Mouse (Mus musculus): ENCODE data around the gene Myrf. TPM values are rescaled to one million over a fixed set of nuclear protein-coding genes. Genes with fewer than 3 reads are reported as not detected.
A peak's percentile ranks its signal among the peaks of the same experiment; 100 is the strongest.

The Myrf gene
- polyA plus RNA-seq, 1 experiment = 15.9 TPM

- no peaks in the 10 kb centered on the region for H3K9me3 ChIP-seq (replicated peaks; ENCODE audit: control insufficient read depth, insufficient read depth, low read length, poor library complexity, severe bottlenecking)
- peak overlapping the region; percentile 26; the same call in 1 of the 2 replicates for H3K4me3 ChIP-seq (ENCODE audit: low read depth, low read length)
- H3K4me1 ChIP-seq (ENCODE audit: control insufficient read depth, insufficient read depth, low read length) = peaks cover 14% of the 10 kb centered on the region
- no peaks in the 10 kb centered on the region for H3K36me3 ChIP-seq (ENCODE audit: control insufficient read depth, insufficient read depth, low read length, poor library complexity, severe bottlenecking)
- no peak overlapping the region for H3K9ac ChIP-seq (ENCODE audit: low read depth, poor library complexity, severe bottlenecking)
- H3K27ac ChIP-seq (ENCODE audit: insufficient read depth, low read length) = no peak overlapping the region
- H3K27me3 ChIP-seq (ENCODE audit: control insufficient read depth, insufficient read depth, low read length, poor library complexity, severe bottlenecking) = no peaks in the 10 kb centered on the region
- 0 out of 2 replicates have a peak, but pooled peaks have one; percentile 21 for TF ChIP-seq EP300 (IDR thresholded peaks at IDR 0.05; ENCODE audit: insufficient read depth, low read depth, low read length)
- no peak for TF ChIP-seq CTCF (IDR thresholded peaks at IDR 0.05; ENCODE audit: low read depth, low read length)
- TF ChIP-seq POLR2A (IDR thresholded peaks at IDR 0.05; ENCODE audit: insufficient read depth, low read length) = peak; percentile 37
Observed at GRCm38 (mm10) chr19:10272746-10273145, 32.2 kb upstream of the Myrf start.

GRCm38 (mm10) chr19:10271592-10271991 is 31.0 kb upstream of the Myrf start:
- TF ChIP-seq POLR2A (IDR thresholded peaks at IDR 0.05; ENCODE audit: insufficient read depth, low read length) (no peak), CTCF (IDR thresholded peaks at IDR 0.05; ENCODE audit: low read depth, low read length) (no peak), EP300 (IDR thresholded peaks at IDR 0.05; ENCODE audit: insufficient read depth, low read depth, low read length) (no peak)
- Histone ChIP-seq H3K9ac (ENCODE audit: low read depth, poor library complexity, severe bottlenecking) (no peak overlapping the region), H3K9me3 (replicated peaks; ENCODE audit: control insufficient read depth, insufficient read depth, low read length, poor library complexity, severe bottlenecking) (no peaks in the 10 kb centered on the region), H3K36me3 (ENCODE audit: control insufficient read depth, insufficient read depth, low read length, poor library complexity, severe bottlenecking) (no peaks in the 10 kb centered on the region), H3K4me3 (ENCODE audit: low read depth, low read length) (no peak overlapping the region), H3K27me3 (ENCODE audit: control insufficient read depth, insufficient read depth, low read length, poor library complexity, severe bottlenecking) (no peaks in the 10 kb centered on the region), H3K27ac (ENCODE audit: insufficient read depth, low read length) (no peak overlapping the region), H3K4me1 (ENCODE audit: control insufficient read depth, insufficient read depth, low read length) (peaks cover 10% of the 10 kb centered on the region)

GRCm38 (mm10) chr19:10270356-10270755 is 29.8 kb upstream of the Myrf start:
- no peaks in the 10 kb centered on the region for H3K9me3 ChIP-seq (replicated peaks; ENCODE audit: control insufficient read depth, insufficient read depth, low read length, poor library complexity, severe bottlenecking)
- no peak overlapping the region for H3K9ac ChIP-seq (ENCODE audit: low read depth, poor library complexity, severe bottlenecking)
- TF ChIP-seq EP300 (IDR thresholded peaks at IDR 0.05; ENCODE audit: insufficient read depth, low read depth, low read length) (no peak), POLR2A (IDR thresholded peaks at IDR 0.05; ENCODE audit: insufficient read depth, low read length) (no peak), CTCF (IDR thresholded peaks at IDR 0.05; ENCODE audit: low read depth, low read length) (no peak)
- no peak overlapping the region for H3K4me3 ChIP-seq (ENCODE audit: low read depth, low read length)
- no peaks in the 10 kb centered on the region for H3K36me3 ChIP-seq (ENCODE audit: control insufficient read depth, insufficient read depth, low read length, poor library complexity, severe bottlenecking)
- H3K4me1 ChIP-seq (ENCODE audit: control insufficient read depth, insufficient read depth, low read length) = peaks cover 5% of the 10 kb centered on the region
- no peak overlapping the region for H3K27ac ChIP-seq (ENCODE audit: insufficient read depth, low read length)
- no peaks in the 10 kb centered on the region for H3K27me3 ChIP-seq (ENCODE audit: control insufficient read depth, insufficient read depth, low read length, poor library complexity, severe bottlenecking)

GRCm38 (mm10) chr19:10268851-10269250 is 28.3 kb upstream of the Myrf start:
- H3K36me3 ChIP-seq (ENCODE audit: control insufficient read depth, insufficient read depth, low read length, poor library complexity, severe bottlenecking) = no peaks in the 10 kb centered on the region
- TF ChIP-seq CTCF (IDR thresholded peaks at IDR 0.05; ENCODE audit: low read depth, low read length) (no peak), EP300 (IDR thresholded peaks at IDR 0.05; ENCODE audit: insufficient read depth, low read depth, low read length) (no peak)
- peak overlapping the region; percentile 11; the same call in 1 of the 2 replicates for H3K4me3 ChIP-seq (ENCODE audit: low read depth, low read length)
- H3K9ac ChIP-seq (ENCODE audit: low read depth, poor library complexity, severe bottlenecking) = no peak overlapping the region
- H3K27me3 ChIP-seq (ENCODE audit: control insufficient read depth, insufficient read depth, low read length, poor library complexity, severe bottlenecking) = no peaks in the 10 kb centered on the region
- H3K9me3 ChIP-seq (replicated peaks; ENCODE audit: control insufficient read depth, insufficient read depth, low read length, poor library complexity, severe bottlenecking) = no peaks in the 10 kb centered on the region
- peaks cover 12% of the 10 kb centered on the region for H3K4me1 ChIP-seq (ENCODE audit: control insufficient read depth, insufficient read depth, low read length)
- H3K27ac ChIP-seq (ENCODE audit: insufficient read depth, low read length) = no peak overlapping the region

GRCm38 (mm10) chr19:10267953-10268352 is 27.4 kb upstream of the Myrf start:
- H3K9ac ChIP-seq (ENCODE audit: low read depth, poor library complexity, severe bottlenecking) = no peak overlapping the region
- H3K4me3 ChIP-seq (ENCODE audit: low read depth, low read length) = no peak overlapping the region
- H3K4me1 ChIP-seq (ENCODE audit: control insufficient read depth, insufficient read depth, low read length) = peaks cover 9% of the 10 kb centered on the region
- no peaks in the 10 kb centered on the region for H3K27me3 ChIP-seq (ENCODE audit: control insufficient read depth, insufficient read depth, low read length, poor library complexity, severe bottlenecking)
- TF ChIP-seq POLR2A (IDR thresholded peaks at IDR 0.05; ENCODE audit: insufficient read depth, low read length) (no peak), EP300 (IDR thresholded peaks at IDR 0.05; ENCODE audit: insufficient read depth, low read depth, low read length) (peak; percentile 69; the same call in 1 of the 2 replicates)
- no peaks in the 10 kb centered on the region for H3K36me3 ChIP-seq (ENCODE audit: control insufficient read depth, insufficient read depth, low read length, poor library complexity, severe bottlenecking)
- no peaks in the 10 kb centered on the region for H3K9me3 ChIP-seq (replicated peaks; ENCODE audit: control insufficient read depth, insufficient read depth, low read length, poor library complexity, severe bottlenecking)
- peak overlapping the region; percentile 90 for H3K27ac ChIP-seq (ENCODE audit: insufficient read depth, low read length)

GRCm38 (mm10) chr19:10267057-10267456 is 26.5 kb upstream of the Myrf start:
- Histone ChIP-seq H3K9me3 (replicated peaks; ENCODE audit: control insufficient read depth, insufficient read depth, low read length, poor library complexity, severe bottlenecking) (no peaks in the 10 kb centered on the region), H3K27me3 (ENCODE audit: control insufficient read depth, insufficient read depth, low read length, poor library complexity, severe bottlenecking) (no peaks in the 10 kb centered on the region), H3K4me1 (ENCODE audit: control insufficient read depth, insufficient read depth, low read length) (peaks cover 9% of the 10 kb centered on the region), H3K27ac (ENCODE audit: insufficient read depth, low read length) (peak overlapping the region; percentile 90), H3K9ac (ENCODE audit: low read depth, poor library complexity, severe bottlenecking) (no peak overlapping the region), H3K36me3 (ENCODE audit: control insufficient read depth, insufficient read depth, low read length, poor library complexity, severe bottlenecking) (no peaks in the 10 kb centered on the region), H3K4me3 (ENCODE audit: low read depth, low read length) (0 out of 2 replicates have a peak overlapping the region, but pooled peaks have one; percentile 5)
- TF ChIP-seq POLR2A (IDR thresholded peaks at IDR 0.05; ENCODE audit: insufficient read depth, low read length) (no peak), EP300 (IDR thresholded peaks at IDR 0.05; ENCODE audit: insufficient read depth, low read depth, low read length) (peak; percentile 75)

Measured in ES-Bruce4 (cell line).